Mouse (Mus musculus): ENCODE measurements around the gene S100a6.

GRCm38 (mm10) chr3:90594466-90594865 lies 18.2 kb upstream of the S100a6 start:
- TF ChIP-seq POLR2A (IDR thresholded peaks at IDR 0.05; ENCODE audit: low read depth, low read length) (no peak), CTCF (conservative IDR thresholded peaks at IDR 0.05; ENCODE audit: insufficient read depth, insufficient read length, low read depth, low read length) (no peak)

Measured in kidney, adult 2 months (tissue).